Mouse (Mus musculus) CH12.LX (cell line): ENCODE results near the gene Mark2. TPM values are rescaled to one million over a fixed set of nuclear protein-coding genes. Genes with fewer than 3 reads are reported as not detected.

Source experiments
- DNase-seq: peaks from one replicate; pipeline ENCODE4 v3.0.0-alpha.2; 2013; ENCODE audit errors: extremely low read depth
- H3K27ac ChIP-seq: 2 replicates; pipeline ENCODE4 v1.5.1; 2012; ENCODE audit warnings: low read depth, mild to moderate bottlenecking, control low read depth, moderate library complexity; ENCODE audit not compliant: insufficient read depth
- H3K27me3 ChIP-seq: replicated peaks from 2 replicates; pipeline ENCODE3; 2012; ENCODE audit warnings: inconsistent platforms
- H3K36me3 ChIP-seq, 2 experiments: replicated peaks in 1 of 2; 2 replicates each; pipeline versions ENCODE3 to v1.6.1; 2012; ENCODE audit warnings: inconsistent platforms in 1 of 2, low read length in 1 of 2, mild to moderate bottlenecking in 1 of 2, mixed read lengths in 1 of 2, moderate library complexity in 1 of 2; ENCODE audit not compliant: control insufficient read depth in 1 of 2, insufficient read depth in 1 of 2
- H3K4me1 ChIP-seq, 2 experiments: 2 replicates each; pipeline ENCODE4 v1.6.1; 2012; ENCODE audit warnings: inconsistent platforms in 1 of 2, moderate library complexity in 1 of 2; ENCODE audit not compliant: insufficient read depth in 2 of 2, control insufficient read depth in 1 of 2
- H3K4me2 ChIP-seq: 2 replicates; pipeline ENCODE4 v1.6.1; 2012; ENCODE audit warnings: low read depth, mild to moderate bottlenecking, control low read depth; ENCODE audit not compliant: poor library complexity, insufficient read depth, severe bottlenecking
- H3K4me3 ChIP-seq, 3 experiments: fragments of 150-350 bp in 1 of 3; sonication (generic) in 1 of 3; replicated peaks in 1 of 3; 2 replicates each; pipeline versions ENCODE3 to v1.5.1; 2011 to 2012; ENCODE audit warnings: low read depth in 2 of 3, low read length in 2 of 3, mild to moderate bottlenecking in 2 of 3, moderate library complexity in 2 of 3, control low read depth in 1 of 3, improper control_type of control experiment in 1 of 3, inconsistent platforms in 1 of 3, mixed read lengths in 1 of 3; ENCODE audit not compliant: poor library complexity in 1 of 3
- H3K79me2 ChIP-seq: replicated peaks from 2 replicates; pipeline ENCODE4 v1.6.1; 2012; ENCODE audit warnings: mild to moderate bottlenecking, moderate library complexity; ENCODE audit not compliant: control insufficient read depth, poor library complexity, insufficient read depth, severe bottlenecking; ENCODE audit errors: extremely low read depth
- H3K9ac ChIP-seq: 2 replicates; pipeline ENCODE4 v1.6.1; 2012; ENCODE audit warnings: low read depth, mild to moderate bottlenecking, control low read depth, moderate library complexity; ENCODE audit not compliant: insufficient read depth
- H3K9me3 ChIP-seq: replicated peaks from 2 replicates; pipeline ENCODE3; 2012; ENCODE audit warnings: low read length, inconsistent platforms, mixed read lengths
- CHD2 ChIP-seq: IDR thresholded peaks from 2 replicates; pipeline ENCODE4 v1.6.1; 2011; ENCODE audit warnings: low read length, improper control_type of control experiment
- EP300 ChIP-seq: IDR thresholded peaks from 2 replicates; pipeline ENCODE4 v1.6.1; 2011; ENCODE audit warnings: low read length, improper control_type of control experiment
- ETS1 ChIP-seq: conservative IDR thresholded peaks from 2 replicates; pipeline ENCODE4 v1.6.1; 2012; ENCODE audit warnings: low read depth, mild to moderate bottlenecking, inconsistent platforms, low read length, improper control_type of control experiment, moderate library complexity
- IRF4 ChIP-seq: IDR thresholded peaks from 2 replicates; pipeline ENCODE4 v1.6.1; 2014; ENCODE audit warnings: low read depth, mild to moderate bottlenecking, inconsistent platforms, low read length, improper control_type of control experiment
- JUN ChIP-seq: IDR thresholded peaks from 2 replicates; pipeline ENCODE4 v1.6.1; 2011; ENCODE audit warnings: low read depth, mild to moderate bottlenecking, low read length, improper control_type of control experiment, moderate library complexity; ENCODE audit not compliant: insufficient read depth
- JUND ChIP-seq: conservative IDR thresholded peaks from 2 replicates; pipeline ENCODE4 v1.6.1; 2011; ENCODE audit warnings: low read depth, low read length, improper control_type of control experiment
- KAT2A ChIP-seq: IDR thresholded peaks from 2 replicates; pipeline ENCODE4 v1.6.1; 2012; ENCODE audit warnings: low read length, improper control_type of control experiment, inconsistent platforms; ENCODE audit not compliant: insufficient replicate concordance
- MAFK ChIP-seq: IDR thresholded peaks from 2 replicates; pipeline ENCODE4 v1.6.1; 2011; ENCODE audit warnings: low read length, improper control_type of control experiment; ENCODE audit not compliant: insufficient replicate concordance
- MEF2A ChIP-seq: IDR thresholded peaks from 2 replicates; pipeline ENCODE4 v1.6.1; 2014; ENCODE audit warnings: low read depth, mild to moderate bottlenecking, inconsistent platforms, low read length, improper control_type of control experiment, borderline replicate concordance
- MYC ChIP-seq: IDR thresholded peaks from 2 replicates; pipeline ENCODE4 v1.6.1; 2011; ENCODE audit warnings: low read depth, mild to moderate bottlenecking, improper control_type of control experiment, low read length
- NRF1 ChIP-seq: IDR thresholded peaks from 2 replicates; pipeline ENCODE4 v1.6.1; 2014; ENCODE audit warnings: low read depth, mild to moderate bottlenecking, inconsistent platforms, low read length, improper control_type of control experiment, moderate library complexity
- RAD21 ChIP-seq: IDR thresholded peaks from 2 replicates; pipeline ENCODE4 v1.6.1; 2011; ENCODE audit warnings: low read depth, mild to moderate bottlenecking, low read length, improper control_type of control experiment, moderate library complexity
- RCOR1 ChIP-seq: conservative IDR thresholded peaks from 2 replicates; pipeline ENCODE4 v1.6.1; 2012; ENCODE audit warnings: low read depth, mild to moderate bottlenecking, inconsistent platforms, low read length, improper control_type of control experiment
- SMC3 ChIP-seq: IDR thresholded peaks from 2 replicates; pipeline ENCODE4 v1.6.1; 2011; ENCODE audit warnings: low read depth, low read length, improper control_type of control experiment
- ZC3H11A ChIP-seq: IDR thresholded peaks from 2 replicates; pipeline ENCODE4 v1.6.1; 2012; ENCODE audit warnings: low read depth, mild to moderate bottlenecking, inconsistent platforms, low read length, improper control_type of control experiment
- ZNF384 ChIP-seq: IDR thresholded peaks from 2 replicates; pipeline ENCODE4 v1.6.1; 2012; ENCODE audit warnings: low read depth, low read length, improper control_type of control experiment, inconsistent platforms
- dilution Hi-C: fragments of 300-500 bp; cut with MboI; formaldehyde crosslinking; loops from 2 replicates; pipeline ENCODE4 v1.14.3; 2020; ENCODE audit warnings: low sequenced_read_pairs; ENCODE audit not compliant: extremely low pct_unique_long_range_greater_than_20kb, extremely low pct_ligation_motif_present
- in situ Hi-C: fragments of 300-500 bp; cut with MboI; formaldehyde crosslinking; loops from 3 replicates; pipeline ENCODE4 v1.14.3; 2019; ENCODE audit warnings: low sequenced_read_pairs, low pct_ligation_motif_present, low pct_unique_long_range_greater_than_20kb, mixed read lengths
- polyA plus RNA-seq: library from polyadenylated mRNA; unstranded; fragments of >175 nt; gene quantifications from 2 replicates; pipeline ENCODE4 v1.2.1, GENCODE M21; 2012; ENCODE audit warnings: low read depth; ENCODE audit not compliant: insufficient read length
- total RNA-seq, 2 experiments: library from RNA; depleted of rRNA; stranded (reverse); fragments of 300-350 nt in 1 of 2; fragments of >200 nt in 1 of 2; gene quantifications; 2 replicates each; pipeline ENCODE4 v1.2.3; 2012 to 2014

Mark2 gene
- total and polyA plus RNA-seq, 3 experiments, result 8.1 to 34.4 (median 19.0) TPM

DNA sequence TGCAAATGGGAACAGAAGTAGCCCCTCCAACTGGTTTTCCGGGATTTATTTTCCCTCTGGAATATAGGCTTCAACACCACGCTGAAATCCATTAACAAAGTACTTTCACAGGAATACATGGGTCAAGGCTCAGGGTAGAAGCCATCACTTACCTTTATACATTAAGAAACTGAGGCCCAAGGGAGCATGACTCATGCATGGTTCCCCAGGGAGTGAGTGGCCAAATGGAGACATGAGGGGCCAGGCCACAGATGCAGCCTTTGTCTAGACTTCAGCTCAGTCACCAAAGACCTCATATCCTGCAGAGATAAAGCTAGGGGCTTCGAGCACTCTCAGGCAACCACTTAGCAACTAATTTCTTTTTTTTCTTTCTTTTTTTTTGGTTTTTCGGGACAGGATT lies 104.9 kb downstream of the Mark2 start:
- peak; percentile 60 for DNase-seq
- Histone ChIP-seq H3K9me3 (no peaks in the 10 kb centered on the region), H3K27me3 (no peaks in the 10 kb centered on the region), H3K79me2 (peaks cover 33% of the 10 kb centered on the region), H3K27ac (no peak overlapping the region), H3K4me1 (peaks cover 21 to 61% of the 10 kb centered on the region in 2 experiments), H3K9ac (no peak overlapping the region), H3K36me3 (peaks cover 17 to 61% of the 10 kb centered on the region in 2 experiments), H3K4me3 (no peak overlapping the region), H3K4me2 (peak overlapping the region; percentile 18; the same call in 1 of the 2 replicates)
- dilution Hi-C loops, result no loop called here
- TF ChIP-seq EP300 (peak; percentile 50; the same call in 1 of the 2 replicates), CHD2 (no peak), RAD21 (no peak), NRF1 (no peak), JUND (peak; percentile 77), ZNF384 (no peak), MAFK (no peak), JUN (peak; percentile 64), MEF2A (peak; percentile 71), ETS1 (peak; percentile 49), IRF4 (0 out of 2 replicates have a peak, but pooled peaks have one; percentile 22), ZC3H11A (no peak), KAT2A (0 out of 2 replicates have a peak, but pooled peaks have one; percentile 49)
- in situ Hi-C loops, result no loop called here

DNA sequence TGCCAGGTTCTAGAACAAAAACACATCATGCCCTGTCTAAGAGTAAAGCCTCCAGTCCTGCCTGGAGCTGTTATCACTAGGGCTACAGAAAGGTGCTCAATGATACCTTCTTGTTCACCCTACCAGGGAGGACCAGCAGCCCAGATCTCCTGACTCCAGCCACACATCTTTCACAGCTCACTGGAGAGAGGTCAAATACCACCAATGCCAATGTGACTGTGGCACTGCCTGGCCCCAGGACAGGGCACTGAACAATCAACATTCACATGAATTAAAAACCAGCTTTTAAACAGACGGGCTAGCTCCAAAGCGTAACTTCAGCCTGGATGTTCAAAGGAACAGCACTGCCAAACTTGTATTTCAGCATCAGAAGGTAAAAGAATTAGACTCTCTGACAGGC lies 105.6 kb downstream of the Mark2 start:
- peaks cover 23 to 68% of the 10 kb centered on the region in 2 experiments for H3K36me3 ChIP-seq
- in situ Hi-C loops, result no loop called here

DNA sequence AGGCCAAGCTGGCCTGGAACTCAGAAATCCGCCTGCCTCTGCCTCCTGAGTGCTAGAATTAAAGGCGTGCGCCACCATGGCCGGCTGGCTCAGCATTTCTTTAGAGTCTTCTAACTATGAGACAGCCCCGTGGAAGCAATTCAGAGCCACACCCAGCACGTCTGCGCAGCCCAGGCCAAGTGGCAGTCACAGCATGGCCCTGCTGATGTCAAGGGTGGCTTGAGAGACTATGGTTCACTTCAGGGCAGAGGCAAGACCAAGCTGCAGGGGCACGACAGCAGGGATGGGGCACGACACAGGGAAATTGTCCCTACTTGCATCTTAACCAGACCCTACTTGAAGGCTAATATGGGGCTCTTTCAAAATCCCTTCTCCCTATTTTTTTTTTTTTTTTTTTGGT lies 106.2 kb downstream of the Mark2 start:
- no peak overlapping the region for H3K4me2 ChIP-seq
- no peak for DNase-seq
- H3K79me2 ChIP-seq, result peaks cover 32% of the 10 kb centered on the region
- H3K4me3 ChIP-seq, result no peak overlapping the region
- H3K36me3 ChIP-seq, result peaks cover 27 to 74% of the 10 kb centered on the region in 2 experiments
- dilution Hi-C loops (no loop called here), in situ Hi-C loops (no loop called here)
- H3K27me3 ChIP-seq, result no peaks in the 10 kb centered on the region
- no peak overlapping the region for H3K27ac ChIP-seq
- TF ChIP-seq MYC (no peak), SMC3 (no peak), RCOR1 (no peak)
- H3K9ac ChIP-seq, result no peak overlapping the region
- peaks cover 21 to 55% of the 10 kb centered on the region in 2 experiments for H3K4me1 ChIP-seq
- no peaks in the 10 kb centered on the region for H3K9me3 ChIP-seq

More for the DNA sequence above, 105.6 kb downstream of the Mark2 start:
- Histone ChIP-seq H3K27ac (no peak overlapping the region), H3K4me2 (no peak overlapping the region), H3K9ac (no peak overlapping the region), H3K9me3 (no peaks in the 10 kb centered on the region), H3K79me2 (peaks cover 33% of the 10 kb centered on the region), H3K27me3 (no peaks in the 10 kb centered on the region), H3K4me3 (no peak overlapping the region), H3K4me1 (peaks cover 21 to 55% of the 10 kb centered on the region in 2 experiments)
- DNase-seq, result no peak
- TF ChIP-seq NRF1 (no peak), CHD2 (no peak)
- dilution Hi-C loops, result no loop called here
